Mouse (Mus musculus) olfactory bulb, adult 2 months (tissue): ENCODE data around the gene Armc2.

ENCODE experiments used
- CTCF ChIP-seq: fragments of 200-500 bp; IDR thresholded peaks from 2 replicates; pipeline ENCODE4 v1.5.1; 2012; ENCODE audit warnings: low read depth, mild to moderate bottlenecking, low read length, moderate library complexity; ENCODE audit not compliant: insufficient read depth
- POLR2A ChIP-seq: fragments of 200-500 bp; IDR thresholded peaks from 2 replicates; pipeline ENCODE4 v1.6.1; 2012; ENCODE audit warnings: mild to moderate bottlenecking, low read depth, low read length, moderate library complexity; ENCODE audit not compliant: insufficient read depth

DNA sequence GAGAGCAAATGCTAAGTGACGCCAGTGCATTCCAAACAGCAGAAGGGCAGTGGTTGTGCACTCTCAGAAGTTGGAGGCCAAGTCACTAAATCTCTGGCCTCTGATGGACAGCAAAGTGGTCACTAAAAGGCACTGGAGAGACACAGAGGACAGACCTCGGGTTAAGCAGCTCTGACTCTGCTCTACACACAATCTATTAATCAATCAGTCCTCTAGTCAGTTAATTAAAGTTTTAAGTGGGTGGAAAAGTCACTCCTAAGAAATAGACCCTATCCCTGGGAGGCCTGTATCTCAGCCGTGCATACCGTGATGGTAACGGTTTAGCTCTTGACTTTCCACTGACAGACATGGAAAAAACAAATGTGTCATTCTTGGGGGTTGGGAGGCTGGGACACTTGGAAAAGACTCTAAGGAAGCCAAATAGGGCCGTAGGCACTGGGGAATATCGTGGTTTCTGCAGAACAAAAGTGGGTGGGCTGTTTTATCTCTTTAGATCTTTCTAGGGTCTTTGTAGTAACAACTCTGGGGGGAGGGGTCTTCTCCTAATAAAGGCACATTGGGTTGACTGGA lies 19.1 kb upstream of the Armc2 start:
- TF ChIP-seq CTCF (no peak), POLR2A (no peak)
